Mouse (Mus musculus) thymus, postnatal 36 days (tissue): ENCODE measurements around the gene Sike1.

Experiments
- DNase-seq, 2 experiments: peaks; one replicate each; pipeline ENCODE4 v3.0.0; 2022; ENCODE audit warnings: mixed read lengths in 2 of 2

The Sike1 gene

DNA sequence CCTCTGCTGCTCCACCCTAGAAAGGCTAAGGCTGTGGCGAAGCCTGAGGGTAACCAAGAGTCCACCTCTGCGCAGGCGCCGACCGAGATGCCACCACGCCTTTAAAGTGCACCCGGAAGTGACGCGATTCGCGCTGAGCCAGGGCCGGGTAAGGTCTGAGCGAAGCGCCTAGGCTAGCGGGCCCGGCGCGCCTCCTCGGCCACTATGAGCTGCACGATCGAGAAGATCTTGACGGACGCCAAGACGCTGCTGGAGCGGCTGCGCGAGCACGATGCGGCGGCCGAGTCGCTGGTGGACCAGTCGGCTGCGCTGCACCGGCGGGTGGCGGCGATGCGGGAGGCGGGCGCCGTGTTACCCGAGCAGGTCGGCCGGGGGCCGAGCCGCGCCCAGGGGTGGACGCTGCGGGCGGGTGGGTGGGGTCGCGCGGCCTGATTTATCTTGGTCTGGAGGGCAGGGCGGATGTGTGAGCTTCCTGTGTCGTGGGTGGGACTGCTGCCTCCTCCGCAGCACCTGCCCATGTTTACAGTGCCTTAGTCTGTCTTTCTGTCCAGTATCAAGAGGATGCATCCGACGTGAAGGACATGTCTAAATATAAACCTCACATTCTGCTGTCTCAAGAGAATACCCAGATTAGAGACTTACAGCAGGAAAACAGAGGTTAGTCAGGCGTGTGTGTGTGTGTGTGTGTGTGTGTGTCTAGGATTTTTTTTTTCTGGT is at the start of gene Sike1:
Gene Sike1, plus strand, starts transcription at position 104 of the 717 bp plus-strand sequence.
- peak; percentile 93 to 94 for DNase-seq

- DNase-seq, result no peak
Observed at GRCm38 (mm10) chr3:102946312-102946711, 49.2 kb upstream of the Sike1 start.

- no peak for DNase-seq
Observed at GRCm38 (mm10) chr3:102946861-102947260, 48.6 kb upstream of the Sike1 start.

GRCm38 (mm10) chr3:102954476-102954875 is 41.0 kb upstream of the Sike1 start:
- no peak for DNase-seq

- no peak for DNase-seq
Observed at GRCm38 (mm10) chr3:102955143-102955542, 40.4 kb upstream of the Sike1 start.

DNA sequence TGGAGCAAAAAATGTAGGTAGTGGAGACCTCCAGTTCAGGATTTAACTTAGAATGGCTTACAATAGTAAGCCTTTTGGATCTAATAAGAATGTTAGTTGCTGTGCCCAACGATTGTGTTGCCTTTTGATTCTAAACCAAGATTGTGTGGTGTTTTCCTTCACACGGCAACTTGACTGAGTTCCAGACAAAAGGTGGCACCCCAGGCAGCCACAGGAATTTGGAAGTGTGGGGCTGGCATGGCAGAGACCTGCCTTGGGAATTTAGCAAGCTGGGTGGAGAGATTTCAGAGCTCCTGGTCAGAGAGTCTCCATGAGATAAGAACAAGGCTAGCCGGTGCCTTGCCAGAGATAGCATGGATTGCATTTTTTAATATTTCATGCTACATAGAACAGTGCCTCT is 39.9 kb upstream of the Sike1 start:
- no peak for DNase-seq

- DNase-seq, result no peak
Observed at GRCm38 (mm10) chr3:102964033-102964432, 31.5 kb upstream of the Sike1 start, which contains the start of gene Nr1h5. Gene Nr1h5, minus strand, starts transcription at chr3:102964133.

DNA sequence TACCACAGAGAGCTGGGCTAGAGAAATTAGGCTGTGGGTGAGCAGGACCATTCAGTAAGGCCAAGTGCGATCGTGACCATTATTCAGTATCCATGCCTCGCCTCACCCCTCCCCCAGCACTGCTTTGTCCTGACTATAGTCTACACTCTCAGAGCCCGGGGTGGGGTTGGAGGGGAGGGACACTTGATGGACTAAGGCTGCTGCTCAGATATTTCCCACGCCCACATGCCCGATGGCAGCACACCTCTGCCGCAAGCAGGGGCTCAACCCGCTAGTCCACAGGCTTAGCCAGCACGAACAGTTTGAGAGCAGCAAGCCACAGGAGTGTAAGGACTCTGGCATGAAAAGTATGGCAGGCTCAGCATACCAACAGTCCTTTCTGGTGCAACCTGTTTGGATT is 25.4 kb upstream of the Sike1 start:
- no peak for DNase-seq

DNA sequence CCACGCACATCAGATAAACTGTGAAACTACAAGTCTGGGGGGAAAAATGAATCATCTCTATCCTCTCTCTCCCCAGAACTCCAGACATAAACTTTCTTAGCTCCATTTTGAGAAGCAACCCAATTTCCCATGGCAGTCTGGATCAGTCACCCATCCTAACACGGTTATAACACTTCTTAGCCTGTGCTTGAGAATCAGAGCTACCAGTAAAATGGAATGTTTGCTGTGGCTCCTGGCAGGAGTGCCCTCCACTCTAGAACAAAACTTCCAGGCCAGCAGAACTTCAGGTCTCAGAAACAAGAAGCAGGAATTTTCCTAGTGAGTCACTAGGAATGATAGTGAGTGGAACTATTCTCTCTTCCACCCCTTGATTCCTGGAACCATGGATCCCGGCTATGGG is 25.0 kb upstream of the Sike1 start:
- DNase-seq, result no peak

GRCm38 (mm10) chr3:102976906-102977305 is 18.6 kb upstream of the Sike1 start:
- no peak for DNase-seq

GRCm38 (mm10) chr3:102979550-102980348 is 15.8 kb upstream of the Sike1 start:
- DNase-seq, result no peak

- DNase-seq, result no peak
Observed at GRCm38 (mm10) chr3:102980349-102980736, 15.2 kb upstream of the Sike1 start.

GRCm38 (mm10) chr3:102991041-102991440 is 4.5 kb upstream of the Sike1 start:
- DNase-seq, result no peak

GRCm38 (mm10) chr3:102992936-102993335 is 2.6 kb upstream of the Sike1 start:
- DNase-seq, result no peak

DNA sequence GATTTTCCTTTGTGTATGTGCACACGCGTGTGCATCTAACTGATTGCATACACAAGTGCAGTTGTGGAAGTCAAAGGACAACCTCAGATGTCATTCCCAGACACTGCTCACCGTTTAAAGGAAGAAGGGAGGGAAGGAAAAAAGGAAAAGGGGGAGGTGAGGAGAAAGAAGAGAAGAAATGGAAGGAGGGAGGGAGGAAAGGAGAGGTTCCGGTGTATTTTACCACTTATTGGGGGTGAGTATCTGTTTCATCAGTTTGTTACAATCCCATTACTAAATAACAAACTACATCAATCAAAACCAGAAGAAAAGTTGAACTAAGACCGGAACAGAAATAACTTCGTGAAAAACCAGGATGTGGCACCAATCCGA is 289 bp upstream of the Sike1 start:
- DNase-seq, result no peak

- DNase-seq, result no peak
Observed at GRCm38 (mm10) chr3:102997036-102997435, 1.5 kb downstream of the Sike1 start.

DNA sequence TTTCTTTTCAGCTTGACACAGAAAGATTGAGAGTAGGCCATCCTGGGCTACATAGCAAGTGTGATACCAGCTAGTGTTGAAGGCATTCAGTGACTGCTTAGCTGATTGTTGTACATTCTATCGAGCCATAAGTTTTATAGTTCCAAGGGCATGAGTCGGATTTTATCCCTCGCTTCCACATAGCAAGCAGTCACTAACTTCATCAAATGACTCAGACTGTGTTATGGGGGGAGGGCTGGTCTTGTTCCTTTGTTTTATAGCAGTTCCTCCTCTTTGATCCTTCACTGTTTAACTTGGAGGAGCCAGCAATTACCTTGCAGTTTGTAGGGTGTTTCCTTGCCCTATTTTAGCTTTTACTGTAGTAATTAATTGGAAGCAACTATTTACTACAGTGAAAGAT is 2.1 kb downstream of the Sike1 start:
- DNase-seq, result no peak

GRCm38 (mm10) chr3:103001595-103001994 is 6.1 kb downstream of the Sike1 start:
- DNase-seq, result no peak

GRCm38 (mm10) chr3:103017350-103017749 is 21.8 kb downstream of the Sike1 start:
- no peak for DNase-seq

DNA sequence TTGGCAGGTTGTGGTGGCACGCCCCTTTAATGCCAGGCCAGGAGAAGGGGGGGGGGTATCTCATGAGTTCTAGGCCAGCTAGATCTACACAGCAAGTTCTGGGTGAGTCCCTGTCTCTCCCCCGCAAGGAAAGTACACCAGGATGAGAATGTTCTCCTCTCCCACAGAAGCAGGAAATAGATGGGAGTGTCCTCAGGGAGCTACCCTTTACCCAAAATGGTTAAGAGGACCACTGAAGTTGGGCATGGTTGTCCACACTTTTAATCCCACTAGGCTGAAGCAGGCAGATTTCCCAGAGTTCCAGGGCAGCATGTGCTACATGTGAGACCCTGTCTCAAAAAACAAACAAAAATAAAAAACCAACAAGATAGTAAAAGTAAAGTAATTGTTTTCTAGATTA is 24.0 kb downstream of the Sike1 start:
- DNase-seq, result no peak

GRCm38 (mm10) chr3:103020249-103020942 is 24.9 kb downstream of the Sike1 start, which contains the start of gene Csde1:
Gene Csde1, plus strand, starts transcription at chr3:103020426.
- peak; percentile 96 to 97 for DNase-seq

- peak; percentile 87 to 91 for DNase-seq
Observed at GRCm38 (mm10) chr3:103020943-103021638, 25.6 kb downstream of the Sike1 start.

DNA sequence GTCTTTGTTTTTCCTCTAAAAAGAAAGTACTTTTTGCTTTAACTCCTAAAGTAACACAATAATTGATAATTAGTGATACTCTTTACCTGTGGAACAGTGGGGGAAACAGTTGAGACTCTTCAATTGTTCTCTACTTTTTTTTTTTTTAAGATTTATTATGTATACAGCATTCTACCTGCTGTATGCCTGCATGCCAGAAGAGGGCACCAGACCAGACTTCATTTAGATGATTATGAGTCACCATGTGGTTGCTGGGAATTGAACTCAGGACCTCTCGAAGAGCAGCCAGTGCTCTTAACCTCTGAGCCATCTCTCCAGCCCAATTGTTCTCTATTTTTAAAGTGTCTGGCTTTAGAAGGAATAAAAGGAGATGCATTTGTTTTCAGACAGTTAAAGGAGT is 30.7 kb downstream of the Sike1 start:
- DNase-seq, result peak; percentile 16 to 19
